Mouse (Mus musculus): ENCODE results near the gene E330021D16Rik. TPM values are rescaled to one million over a fixed set of nuclear protein-coding genes. Genes with fewer than 3 reads are reported as not detected.

E330021D16Rik gene
- total and polyA plus RNA-seq, 3 experiments: not detected

- no peak overlapping the region for H3K27ac ChIP-seq (ENCODE audit: insufficient read depth, low read depth)
- in situ Hi-C loops (cut with MboI; ENCODE audit: low pct_ligation_motif_present, low pct_unique_long_range_greater_than_20kb, low sequenced_read_pairs): loop anchor here (5.0 to 10.0 kb wide), 2 partner anchors 138 to 201 kb away; no protein-coding TSS in a partner anchor
- dilution Hi-C loops (cut with MboI; ENCODE audit: extremely low pct_ligation_motif_present, extremely low pct_unique_long_range_greater_than_20kb, low sequenced_read_pairs): no loop called here
- peaks cover 0 to 10% of the 10 kb centered on the region in 2 experiments; a peak in 2 of 4 replicates for H3K4me1 ChIP-seq (ENCODE audit: control insufficient read depth in 1 of 2, insufficient read depth in 2 of 2)
- H3K27me3 ChIP-seq (replicated peaks): no peaks in the 10 kb centered on the region
- H3K9ac ChIP-seq (ENCODE audit: insufficient read depth, low read depth): no peak overlapping the region
- DNase-seq (ENCODE audit: extremely low read depth): no peak
- no peak for TF ChIP-seq NRF1 (IDR thresholded peaks at IDR 0.05; ENCODE audit: low read depth, low read length)
- no peak for TF ChIP-seq ZMIZ1 (IDR thresholded peaks at IDR 0.05; ENCODE audit: low read depth, low read length)
- no peak for TF ChIP-seq TBP (conservative IDR thresholded peaks at IDR 0.05; ENCODE audit: low read depth, low read length)
- no peak for TF ChIP-seq SMC3 (IDR thresholded peaks at IDR 0.05; ENCODE audit: low read depth, low read length)
- no peak for TF ChIP-seq E2F4 (IDR thresholded peaks at IDR 0.05; ENCODE audit: insufficient replicate concordance, low read depth, low read length)
- no peak for TF ChIP-seq MAZ (IDR thresholded peaks at IDR 0.05; ENCODE audit: low read depth, low read length)
- TF ChIP-seq ZC3H11A (IDR thresholded peaks at IDR 0.05; ENCODE audit: low read depth, low read length): no peak
- TF ChIP-seq USF1 (IDR thresholded peaks at IDR 0.05; ENCODE audit: low read depth, low read length): no peak
- no peak for TF ChIP-seq KAT2A (IDR thresholded peaks at IDR 0.05; ENCODE audit: insufficient replicate concordance, low read length)
- TF ChIP-seq GABPA (IDR thresholded peaks at IDR 0.05; ENCODE audit: insufficient replicate concordance, low read depth, low read length): no peak
- TF ChIP-seq JUN (IDR thresholded peaks at IDR 0.05; ENCODE audit: insufficient read depth, low read depth, low read length): no peak
- TF ChIP-seq JUND (conservative IDR thresholded peaks at IDR 0.05; ENCODE audit: low read depth, low read length): no peak
- no peak for TF ChIP-seq ZKSCAN1 (IDR thresholded peaks at IDR 0.05; ENCODE audit: borderline replicate concordance, low read depth, low read length)
- TF ChIP-seq MAFK (IDR thresholded peaks at IDR 0.05; ENCODE audit: insufficient replicate concordance, low read length): no peak
- TF ChIP-seq TCF12 (IDR thresholded peaks at IDR 0.05; ENCODE audit: low read depth, low read length): no peak
- TF ChIP-seq BHLHE40 (IDR thresholded peaks at IDR 0.05; ENCODE audit: low read depth, low read length): no peak
- TF ChIP-seq NELFE (IDR thresholded peaks at IDR 0.05; ENCODE audit: low read depth, low read length): no peak
- no peak for TF ChIP-seq PAX5 (IDR thresholded peaks at IDR 0.05; ENCODE audit: low read length)
- TF ChIP-seq ELF1 (IDR thresholded peaks at IDR 0.05; ENCODE audit: low read depth, low read length): no peak
- no peak for TF ChIP-seq IRF4 (IDR thresholded peaks at IDR 0.05; ENCODE audit: low read depth, low read length)
- no peaks in the 10 kb centered on the region for H3K36me3 ChIP-seq (replicated peaks in 1 of 2; ENCODE audit: control insufficient read depth in 1 of 2, insufficient read depth in 1 of 2, low read length in 1 of 2)
- H3K4me2 ChIP-seq (ENCODE audit: insufficient read depth, low read depth, poor library complexity, severe bottlenecking): no peak overlapping the region
- no peaks in the 10 kb centered on the region for H3K9me3 ChIP-seq (replicated peaks; ENCODE audit: low read length)
- no peaks in the 10 kb centered on the region for H3K79me2 ChIP-seq (replicated peaks; ENCODE audit: control insufficient read depth, extremely low read depth, insufficient read depth, poor library complexity, severe bottlenecking)
- H3K4me3 ChIP-seq (replicated peaks in 1 of 3; ENCODE audit: low read depth in 2 of 3, low read length in 2 of 3, poor library complexity in 1 of 3): no peak overlapping the region
Measured at GRCm38 (mm10) chr6:136424166-136424565, 8.8 kb upstream of the E330021D16Rik start.

GRCm38 (mm10) chr6:136423201-136423600, 7.8 kb upstream of the E330021D16Rik start:
- Histone ChIP-seq H3K9ac (ENCODE audit: insufficient read depth, low read depth) (no peak overlapping the region), H3K36me3 (replicated peaks in 1 of 2; ENCODE audit: control insufficient read depth in 1 of 2, insufficient read depth in 1 of 2, low read length in 1 of 2) (no peaks in the 10 kb centered on the region), H3K4me1 (ENCODE audit: control insufficient read depth in 1 of 2, insufficient read depth in 2 of 2) (peaks cover 0 to 9% of the 10 kb centered on the region in 2 experiments; a peak in 2 of 4 replicates), H3K4me3 (replicated peaks in 1 of 3; ENCODE audit: low read depth in 2 of 3, low read length in 2 of 3, poor library complexity in 1 of 3) (no peak overlapping the region), H3K4me2 (ENCODE audit: insufficient read depth, low read depth, poor library complexity, severe bottlenecking) (no peak overlapping the region), H3K27me3 (replicated peaks) (no peaks in the 10 kb centered on the region), H3K27ac (ENCODE audit: insufficient read depth, low read depth) (no peak overlapping the region), H3K9me3 (replicated peaks; ENCODE audit: low read length) (no peaks in the 10 kb centered on the region), H3K79me2 (replicated peaks; ENCODE audit: control insufficient read depth, extremely low read depth, insufficient read depth, poor library complexity, severe bottlenecking) (no peaks in the 10 kb centered on the region)
- no peak for DNase-seq (ENCODE audit: extremely low read depth)
- dilution Hi-C loops (cut with MboI; ENCODE audit: extremely low pct_ligation_motif_present, extremely low pct_unique_long_range_greater_than_20kb, low sequenced_read_pairs): no loop called here
- in situ Hi-C loops (cut with MboI; ENCODE audit: low pct_ligation_motif_present, low pct_unique_long_range_greater_than_20kb, low sequenced_read_pairs): loop anchor here (5.0 to 10.0 kb wide), 2 partner anchors 139 to 202 kb away; no protein-coding TSS in a partner anchor
- TF ChIP-seq ZKSCAN1 (IDR thresholded peaks at IDR 0.05; ENCODE audit: borderline replicate concordance, low read depth, low read length): no peak
- no peak for TF ChIP-seq BHLHE40 (IDR thresholded peaks at IDR 0.05; ENCODE audit: low read depth, low read length)
- TF ChIP-seq ZC3H11A (IDR thresholded peaks at IDR 0.05; ENCODE audit: low read depth, low read length): no peak

Measured in CH12.LX (cell line).